Mouse (Mus musculus) hindbrain, embryonic 14.5 days (tissue): Measurements from ENCODE around the gene Gm6217. TPM values are rescaled to one million over a fixed set of nuclear protein-coding genes. Genes with fewer than 3 reads are reported as not detected.
"Not testable (repeated sequence)": the region's sequence is repeated elsewhere in the genome, so short reads cannot be mapped to it uniquely, and the experiment has no call there.

Experiments used
- ATAC-seq: fragments of 200-750 bp; cut with Nextera tagmentation; 2 replicates; pipeline ENCODE4 v1.8.0; 2017; ENCODE audit warnings: moderate number of reproducible peaks, mild to moderate bottlenecking, moderate TSS enrichment, moderate library complexity; ENCODE audit not compliant: low FRiP score
- DNase-seq: peaks from one replicate; pipeline ENCODE4 v3.0.0-alpha.2; 2015; ENCODE audit warnings: low spot score
- H3K27ac ChIP-seq: fragments of 300-500 bp; sonication (generic); 2 replicates; pipeline ENCODE4 v1.5.1; 2014; ENCODE audit warnings: mild to moderate bottlenecking, moderate library complexity
- H3K27me3 ChIP-seq: fragments of 300-500 bp; sonication (generic); 2 replicates; pipeline ENCODE4 v1.6.1; 2014; ENCODE audit warnings: mild to moderate bottlenecking, low read length, mixed read lengths; ENCODE audit not compliant: control insufficient read depth, insufficient read depth
- H3K36me3 ChIP-seq: fragments of 300-500 bp; sonication (generic); replicated peaks from 2 replicates; pipeline ENCODE4 v1.6.1; 2014; ENCODE audit not compliant: control insufficient read depth, insufficient read depth
- H3K4me1 ChIP-seq: fragments of 300-500 bp; sonication (generic); replicated peaks from 2 replicates; pipeline ENCODE4 v1.6.1; 2014; ENCODE audit warnings: antibody characterized with exemption, low read length, mixed read lengths; ENCODE audit not compliant: control insufficient read depth, insufficient read depth
- H3K4me2 ChIP-seq: fragments of 300-500 bp; sonication (generic); replicated peaks from 2 replicates; pipeline ENCODE4 v1.6.1; 2014; ENCODE audit warnings: mild to moderate bottlenecking, moderate library complexity
- H3K4me3 ChIP-seq: fragments of 300-500 bp; sonication (generic); replicated peaks from 2 replicates; pipeline ENCODE4 v1.5.1; 2014; ENCODE audit warnings: mild to moderate bottlenecking, low read length
- H3K9ac ChIP-seq: fragments of 300-500 bp; sonication (generic); 2 replicates; pipeline ENCODE4 v1.6.1; 2014
- H3K9me3 ChIP-seq: fragments of 300-500 bp; sonication (generic); 2 replicates; pipeline ENCODE4 v1.6.1; 2016; ENCODE audit warnings: low read length; ENCODE audit not compliant: control insufficient read depth
- WGBS: fragments of 180-500 bp; shearing (Covaris S2); extraction: QIAGEN DNeasy Blood & Tissue Kit; methylation state at CpG from one replicate; pipeline ENCODE4 v1.1.7; 2014; 5-methylcytosine and 5-hydroxymethylcytosine counted together
- polyA plus RNA-seq: library from polyadenylated mRNA; unstranded; fragments of >200 nt; fragmentation: Nextera tagmentation; extraction: Ambion mirVana; gene quantifications from 2 replicates; pipeline ENCODE4 v1.2.1, GENCODE M21; 2014

Gene Gm6217
- polyA plus RNA-seq, 1 experiment from 2014 or later = not detected

GRCm38 (mm10) chr1:82948601-82949000, 17.4 kb upstream of the Gm6217 start:
- no peak overlapping the region for H3K27ac ChIP-seq
- no peaks in the 10 kb centered on the region for H3K36me3 ChIP-seq
- no peak overlapping the region for H3K9ac ChIP-seq
- no peaks in the 10 kb centered on the region for H3K4me1 ChIP-seq
- ATAC-seq (no peak), DNase-seq (no peak)
- H3K4me3 ChIP-seq = no peak overlapping the region
- no peaks in the 10 kb centered on the region for H3K9me3 ChIP-seq
- 84% methylated on average over 2 of the region's 2 CpGs for WGBS
- no peak overlapping the region for H3K4me2 ChIP-seq
- H3K27me3 ChIP-seq = no peaks in the 10 kb centered on the region

GRCm38 (mm10) chr1:82946029-82946428, 14.8 kb upstream of the Gm6217 start:
- not testable (repeated sequence) for H3K9ac ChIP-seq, H3K27me3 ChIP-seq, DNase-seq, H3K4me1 ChIP-seq, H3K4me3 ChIP-seq, H3K9me3 ChIP-seq, ATAC-seq, H3K36me3 ChIP-seq, H3K4me2 ChIP-seq, H3K27ac ChIP-seq
- WGBS = 80% methylated on average over 1 of the region's 2 CpGs

- H3K27me3 ChIP-seq, ATAC-seq, H3K4me3 ChIP-seq, DNase-seq, H3K36me3 ChIP-seq, H3K9me3 ChIP-seq, H3K27ac ChIP-seq, H3K9ac ChIP-seq, H3K4me2 ChIP-seq, H3K4me1 ChIP-seq: not testable (repeated sequence)
- no CpG with 5 or more reads among the region's 6 CpGs for WGBS
Observed at GRCm38 (mm10) chr1:82943295-82943694, 12.1 kb upstream of the Gm6217 start, which contains the start of gene A030003K21Rik. TSS of gene A030003K21Rik (minus strand) at chr1:82943388.

GRCm38 (mm10) chr1:82942505-82942904, 11.3 kb upstream of the Gm6217 start:
- not testable (repeated sequence) for H3K4me1 ChIP-seq, H3K9me3 ChIP-seq, H3K36me3 ChIP-seq, ATAC-seq, H3K4me3 ChIP-seq, H3K9ac ChIP-seq, H3K27ac ChIP-seq, H3K27me3 ChIP-seq, DNase-seq, H3K4me2 ChIP-seq
- 83% methylated on average over 1 of the region's 2 CpGs for WGBS

- no peaks in the 10 kb centered on the region for H3K27me3 ChIP-seq
- WGBS = 97% methylated on average over 5 of the region's 5 CpGs
- ATAC-seq (no peak), DNase-seq (no peak)
- no peaks in the 10 kb centered on the region for H3K9me3 ChIP-seq
- no peak overlapping the region for H3K9ac ChIP-seq
- H3K4me3 ChIP-seq = no peak overlapping the region
- no peaks in the 10 kb centered on the region for H3K4me1 ChIP-seq
- H3K4me2 ChIP-seq = no peak overlapping the region
- H3K27ac ChIP-seq = no peak overlapping the region
- H3K36me3 ChIP-seq = no peaks in the 10 kb centered on the region
Observed at GRCm38 (mm10) chr1:82938666-82939065, 7.5 kb upstream of the Gm6217 start.

GRCm38 (mm10) chr1:82930558-82930957, 641 bp downstream of the Gm6217 start:
- DNase-seq, H3K4me2 ChIP-seq, H3K9ac ChIP-seq, ATAC-seq, H3K27me3 ChIP-seq, H3K27ac ChIP-seq, H3K4me1 ChIP-seq, H3K4me3 ChIP-seq, H3K36me3 ChIP-seq, H3K9me3 ChIP-seq: not testable (repeated sequence)
- WGBS = 87% methylated on average over 1 of the region's 3 CpGs

- Histone ChIP-seq H3K27ac (no peak within 1 kb of the TSS), H3K9ac (no peak within 1 kb of the TSS), H3K9me3 (no peaks in the 10 kb centered on the region), H3K36me3 (no peaks in the 10 kb centered on the region), H3K27me3 (no peaks in the 10 kb centered on the region), H3K4me3 (no peak within 1 kb of the TSS), H3K4me2 (no peak within 1 kb of the TSS), H3K4me1 (no peaks in the 10 kb centered on the region)
- WGBS = 91% methylated on average over 6 of the region's 6 CpGs
- DNase-seq (no peak), ATAC-seq (no peak)
Observed at GRCm38 (mm10) chr1:82924650-82925049, 6.5 kb downstream of the Gm6217 start, which contains the start of gene A030014E15Rik. TSS of gene A030014E15Rik (plus strand) at chr1:82924917.

- H3K36me3 ChIP-seq, ATAC-seq, H3K9ac ChIP-seq, H3K4me3 ChIP-seq, H3K27ac ChIP-seq, DNase-seq, H3K4me1 ChIP-seq, H3K9me3 ChIP-seq, H3K4me2 ChIP-seq, H3K27me3 ChIP-seq: not testable (repeated sequence)
- WGBS = 93% methylated on average over 5 of the region's 5 CpGs
Observed at GRCm38 (mm10) chr1:82913434-82913833, 17.8 kb downstream of the Gm6217 start.

- ATAC-seq = no peak
- DNase-seq = no peak
- H3K4me1 ChIP-seq = no peaks in the 10 kb centered on the region
- WGBS = 94% methylated on average over 3 of the region's 3 CpGs
- no peak within 1 kb of the TSS for H3K4me3 ChIP-seq
- H3K27me3 ChIP-seq = no peaks in the 10 kb centered on the region
- H3K9ac ChIP-seq = no peak within 1 kb of the TSS
- H3K36me3 ChIP-seq = no peaks in the 10 kb centered on the region
- H3K4me2 ChIP-seq = no peak within 1 kb of the TSS
- no peaks in the 10 kb centered on the region for H3K9me3 ChIP-seq
- H3K27ac ChIP-seq = no peak within 1 kb of the TSS
Observed at GRCm38 (mm10) chr1:82913025-82913424, 18.2 kb downstream of the Gm6217 start, which contains the start of gene A030005L19Rik. TSS of gene A030005L19Rik (plus strand) at chr1:82913325.

- no peak overlapping the region for H3K4me2 ChIP-seq
- H3K27ac ChIP-seq = no peak overlapping the region
- H3K4me3 ChIP-seq = no peak overlapping the region
- H3K9me3 ChIP-seq = no peaks in the 10 kb centered on the region
- H3K4me1 ChIP-seq = no peaks in the 10 kb centered on the region
- H3K36me3 ChIP-seq = peaks cover 17% of the 10 kb centered on the region
- H3K27me3 ChIP-seq = no peaks in the 10 kb centered on the region
- 55% methylated on average over 3 of the region's 3 CpGs for WGBS
- ATAC-seq (no peak), DNase-seq (no peak)
- H3K9ac ChIP-seq = no peak overlapping the region
Observed at GRCm38 (mm10) chr1:82905886-82906285, 25.3 kb downstream of the Gm6217 start.
